Mouse (Mus musculus): ENCODE results near the gene Clec12a.

DNA sequence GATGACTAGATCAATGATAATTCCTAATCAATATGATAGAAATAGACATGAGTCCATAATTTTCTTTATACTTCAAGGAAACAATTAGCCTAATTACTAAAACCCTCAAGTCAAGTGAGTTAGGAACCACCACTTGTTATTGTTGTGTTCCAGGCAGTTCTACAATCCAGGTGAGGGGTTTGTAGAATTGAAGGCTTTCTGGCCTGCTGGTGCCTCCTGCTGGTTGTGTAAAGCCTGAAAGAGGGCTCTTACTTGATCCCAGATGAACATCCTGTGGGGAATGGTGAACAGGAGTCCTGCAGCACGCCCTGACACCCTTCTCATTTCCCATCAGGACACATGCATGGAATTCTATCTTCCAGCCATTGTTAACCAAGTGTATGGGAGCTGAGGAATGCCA is 24.1 kb upstream of the Clec12a start:
- TF ChIP-seq GATA1 (IDR thresholded peaks at IDR 0.05; ENCODE audit: low read length), result no peak
- TF ChIP-seq TAL1 (IDR thresholded peaks at IDR 0.05; ENCODE audit: low read length), result no peak

All from erythroblast, embryonic 14.5 days (primary cell).